Mouse (Mus musculus) brain, embryonic 14.5 days (tissue): ENCODE data around the gene Zfp362. TPM values are rescaled to one million over a fixed set of nuclear protein-coding genes. Genes with fewer than 3 reads are reported as not detected.

Experiments
- DNase-seq: peaks from one replicate; pipeline ENCODE4 v3.0.0-alpha.2; 2011; ENCODE audit warnings: low read depth
- CTCF ChIP-seq: fragments of 200-500 bp; IDR thresholded peaks from 2 replicates; pipeline ENCODE4 v1.5.1; 2012; ENCODE audit warnings: inconsistent platforms, mild to moderate bottlenecking, moderate library complexity, borderline replicate concordance; ENCODE audit not compliant: insufficient read depth, insufficient read length; ENCODE audit errors: extremely low read depth
- POLR2A ChIP-seq: fragments of 200-500 bp; IDR thresholded peaks from 2 replicates; pipeline ENCODE4 v1.6.1; 2012; ENCODE audit warnings: mild to moderate bottlenecking, inconsistent platforms, borderline replicate concordance; ENCODE audit not compliant: poor library complexity, insufficient read depth, insufficient read length, severe bottlenecking; ENCODE audit errors: extremely low read depth
- polyA plus RNA-seq: library from polyadenylated mRNA; depleted of rRNA; stranded (reverse); fragments of >200 nt; gene quantifications from 2 replicates; pipeline ENCODE4 v1.2.3, GENCODE M21; 2012

Zfp362 gene
- polyA plus RNA-seq, 1 experiment, result 94.1 TPM

DNA sequence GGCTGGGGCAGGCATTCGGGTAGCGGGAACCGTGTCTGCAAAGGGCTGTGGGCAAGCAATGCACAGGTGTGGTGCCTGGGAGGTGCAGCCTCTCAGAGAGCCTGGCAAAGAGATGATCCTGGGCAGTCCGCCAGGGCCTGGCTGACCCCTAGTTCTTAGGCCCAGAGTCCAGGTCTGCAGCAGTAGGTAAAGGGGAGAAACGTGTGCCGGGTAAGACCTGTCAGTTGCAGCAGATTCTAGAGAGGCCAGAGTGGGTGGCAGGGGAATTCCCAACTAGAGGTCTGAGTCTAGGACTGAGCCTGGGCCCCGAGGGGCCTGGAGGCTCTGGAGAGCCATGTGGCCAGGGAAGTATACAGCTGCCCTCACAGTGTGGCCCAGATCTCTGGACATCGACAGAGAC is 11.6 kb downstream of the Zfp362 start:
- no peak for DNase-seq
- no peak for TF ChIP-seq CTCF
- TF ChIP-seq POLR2A, result no peak

DNA sequence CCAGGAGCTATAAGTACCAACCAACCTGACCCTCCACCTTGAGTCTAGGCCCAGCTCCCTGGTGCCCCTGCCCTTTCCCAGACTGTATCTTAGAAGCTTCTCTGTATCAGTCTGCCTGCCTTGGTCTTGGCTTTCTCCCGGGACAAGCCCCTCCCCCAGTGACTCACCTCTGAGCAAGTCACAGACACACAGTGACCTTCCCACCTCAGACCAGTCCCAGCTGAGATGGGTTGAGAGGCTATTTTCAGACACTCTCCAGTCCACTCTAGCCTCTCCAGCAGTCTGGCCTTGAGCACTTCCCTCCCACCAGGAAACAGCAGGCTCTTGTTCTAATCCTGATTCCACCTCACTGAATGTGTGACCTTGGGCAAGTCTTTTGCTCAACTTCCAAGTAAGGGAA is 12.1 kb downstream of the Zfp362 start:
- no peak for TF ChIP-seq POLR2A
- no peak for TF ChIP-seq CTCF
- no peak for DNase-seq

DNA sequence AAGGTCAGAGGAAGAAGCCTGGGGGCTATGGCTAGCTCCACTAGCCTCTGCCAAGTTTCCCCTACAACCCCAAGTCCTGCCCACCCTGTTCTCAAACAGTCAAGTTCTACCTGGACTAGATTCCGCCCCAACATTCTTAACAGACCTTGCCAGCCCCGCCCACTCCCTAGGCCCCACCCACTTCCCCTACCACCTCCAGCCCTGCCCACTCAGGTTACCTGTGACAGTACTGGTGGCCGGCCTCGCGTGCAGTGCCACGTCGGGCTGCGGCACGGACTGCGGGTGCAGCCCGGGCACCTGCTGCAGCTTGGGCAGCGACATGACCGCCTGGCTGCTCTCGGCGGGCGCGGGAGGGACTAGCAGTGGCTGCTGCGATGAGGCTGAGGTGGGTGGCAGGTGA is 16.2 kb downstream of the Zfp362 start:
- no peak for DNase-seq
- TF ChIP-seq CTCF, result no peak
- TF ChIP-seq POLR2A, result no peak

- TF ChIP-seq CTCF, result no peak
- TF ChIP-seq POLR2A, result no peak
- no peak for DNase-seq
These were observed 17.7 kb downstream of the Zfp362 start for GRCm38 (mm10) chr4:128788108-128788507.

DNA sequence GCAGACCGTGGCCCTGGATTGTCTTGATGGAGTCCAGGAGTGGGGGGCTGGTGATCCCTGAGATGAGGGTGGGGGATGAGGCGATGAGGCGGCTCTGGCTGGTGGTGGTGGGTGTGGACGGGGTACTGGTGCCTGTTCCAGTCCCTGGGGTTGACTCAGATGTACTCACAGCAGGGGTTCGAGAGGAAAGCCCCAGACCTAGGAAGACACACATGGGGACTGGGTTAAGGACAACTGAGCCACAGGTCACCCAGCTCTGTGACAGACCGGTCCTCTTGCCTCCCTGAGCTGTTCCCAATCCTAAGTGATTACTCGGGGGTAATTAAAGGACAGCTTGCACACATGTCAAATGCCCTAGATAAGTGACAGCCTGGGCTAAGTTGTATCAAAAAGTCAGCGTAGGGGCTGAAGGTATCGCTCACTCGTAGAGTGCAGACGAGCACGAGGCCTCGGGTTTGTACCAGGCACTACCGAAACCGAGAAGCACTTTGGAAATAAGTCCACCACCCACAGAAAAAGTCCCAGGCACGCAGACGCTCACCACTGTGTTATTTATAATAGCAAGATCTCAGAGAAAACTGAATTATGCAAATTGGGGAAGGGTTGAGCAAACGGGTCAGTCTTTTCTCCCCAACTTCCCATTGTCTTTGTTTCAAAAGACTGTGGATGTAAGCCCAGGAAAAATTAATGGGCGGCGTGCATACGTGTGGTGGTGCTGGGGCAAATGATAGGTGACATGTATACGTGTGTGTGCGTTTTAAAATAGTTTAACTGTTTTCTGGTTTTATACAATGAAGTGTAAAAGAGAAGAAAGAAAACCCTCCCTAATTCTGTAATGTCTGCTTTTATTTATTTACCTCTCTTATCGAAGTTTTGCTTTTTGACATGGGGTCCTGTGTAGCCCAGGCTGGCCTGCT is 18.6 kb downstream of the Zfp362 start:
- no peak for DNase-seq
- no peak for TF ChIP-seq POLR2A
- TF ChIP-seq CTCF, result no peak

- DNase-seq, result no peak
- TF ChIP-seq CTCF (no peak), POLR2A (no peak)
These were observed 19.8 kb downstream of the Zfp362 start for GRCm38 (mm10) chr4:128785921-128786654.

- DNase-seq, result no peak
- no peak for TF ChIP-seq CTCF
- no peak for TF ChIP-seq POLR2A
These were observed 20.8 kb downstream of the Zfp362 start for GRCm38 (mm10) chr4:128784950-128785631.

- no peak for DNase-seq
These were observed 23.2 kb downstream of the Zfp362 start for GRCm38 (mm10) chr4:128782645-128783044.

GRCm38 (mm10) chr4:128782037-128782436 is 23.8 kb downstream of the Zfp362 start:
- TF ChIP-seq POLR2A (no peak), CTCF (no peak)
- DNase-seq, result no peak

More at GRCm38 (mm10) chr4:128782645-128783044, 23.2 kb downstream of the Zfp362 start:
- TF ChIP-seq POLR2A (no peak), CTCF (no peak)

DNA sequence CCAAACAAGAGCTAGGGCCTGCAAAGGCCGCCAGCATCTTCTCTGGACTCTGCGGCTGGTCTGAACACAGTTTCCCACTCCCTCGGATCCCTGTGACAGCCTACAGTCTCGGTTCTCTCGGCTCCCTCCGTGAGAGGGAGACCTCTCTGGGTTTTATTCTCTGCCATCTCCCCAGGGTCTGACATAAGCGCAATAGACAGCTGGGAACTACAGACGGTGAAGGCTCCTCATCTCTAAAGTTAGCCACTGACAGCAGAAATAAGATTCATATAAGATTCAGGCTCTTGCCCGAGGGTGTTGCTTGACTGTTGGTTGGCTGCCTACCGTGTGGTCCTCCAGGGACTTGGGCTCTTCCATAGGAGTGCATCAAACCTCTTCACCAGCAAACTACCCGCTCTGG is 28.3 kb downstream of the Zfp362 start:
- DNase-seq, result no peak
- TF ChIP-seq CTCF, result no peak
- TF ChIP-seq POLR2A, result no peak
